Mouse (Mus musculus) heart, adult 18-20 months (tissue): Measurements from ENCODE around the gene Tuba8. TPM values are rescaled to one million over a fixed set of nuclear protein-coding genes. Genes with fewer than 3 reads are reported as not detected.
A peak's percentile ranks its signal among the peaks of the same experiment; 100 is the strongest.

Experiments
- DNase-seq, 2 experiments: peaks; one replicate each; pipeline ENCODE4 v3.0.0; 2021 to 2022; ENCODE audit warnings: mixed read lengths in 1 of 2
- long read RNA-seq, 2 experiments: library from polyadenylated mRNA; stranded (forward); transcript quantifications; one replicate each; pipeline ENCODE4 v2.0.0; 2021
- total RNA-seq, 2 experiments: library from RNA; stranded (reverse); gene quantifications; 2 replicates each; pipeline ENCODE4 v1.2.3; 2021

The Tuba8 gene
- 100 to 1,000 TPM; 145 to 182 TPM for total RNA-seq
- long read RNA-seq, experiment 1, transcript Tuba8-201 (5 exons, 2,263 nt) = major isoform, 263 of 316 reads
- long read RNA-seq, experiment 1, partial matches to known transcripts = 31 of 316 reads
- long read RNA-seq, experiment 1, other reads (novel, unspliced or antisense) = 22 of 316 reads
- long read RNA-seq, experiment 2, transcript Tuba8-201 (5 exons, 2,263 nt) = major isoform, 104 of 154 reads
- long read RNA-seq, experiment 2, partial matches to known transcripts = 31 of 154 reads
- long read RNA-seq, experiment 2, other reads (novel, unspliced or antisense) = 19 of 154 reads

DNA sequence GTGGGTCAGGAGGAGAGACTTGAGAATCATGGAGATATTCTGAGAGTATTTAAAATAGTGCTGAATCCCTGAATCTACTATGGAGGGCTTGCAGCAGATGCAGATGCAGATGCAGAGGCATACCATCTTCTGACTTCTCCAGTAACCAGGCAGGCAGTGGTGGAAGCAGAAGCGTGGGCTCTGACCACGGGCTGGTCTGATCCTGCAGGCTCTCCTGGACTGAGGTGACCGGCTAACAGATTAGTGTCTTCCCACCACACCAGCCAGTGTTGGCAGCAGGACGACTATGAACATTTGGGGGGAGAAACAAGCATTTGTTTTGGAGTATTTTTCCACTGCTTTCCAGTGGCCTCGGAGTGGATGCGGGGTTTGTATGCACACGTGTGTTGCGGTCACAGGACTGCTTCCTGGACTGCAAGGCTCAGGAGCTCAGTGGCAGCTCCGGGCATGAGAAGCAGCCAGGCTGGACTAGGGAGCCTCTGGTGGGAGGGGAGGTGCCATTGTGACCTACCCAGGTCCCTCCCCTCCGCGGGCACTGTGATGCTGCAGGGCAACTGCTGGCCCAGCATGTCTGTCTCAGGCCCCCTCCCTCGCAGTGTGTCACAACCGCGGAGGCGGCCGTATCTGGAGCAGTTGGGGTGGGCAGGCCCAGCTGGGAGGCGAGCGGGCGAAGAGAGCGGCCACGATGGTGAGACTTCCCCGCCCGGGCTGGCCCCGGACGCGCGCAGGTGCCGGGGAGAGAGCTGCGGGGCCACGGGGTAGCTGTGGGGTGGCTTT is at the start of gene Tuba8:
TSS of gene Tuba8 (plus strand) at position 548 of the 777 bp plus-strand sequence.
- peak; percentile 78 to 85 for DNase-seq

DNA sequence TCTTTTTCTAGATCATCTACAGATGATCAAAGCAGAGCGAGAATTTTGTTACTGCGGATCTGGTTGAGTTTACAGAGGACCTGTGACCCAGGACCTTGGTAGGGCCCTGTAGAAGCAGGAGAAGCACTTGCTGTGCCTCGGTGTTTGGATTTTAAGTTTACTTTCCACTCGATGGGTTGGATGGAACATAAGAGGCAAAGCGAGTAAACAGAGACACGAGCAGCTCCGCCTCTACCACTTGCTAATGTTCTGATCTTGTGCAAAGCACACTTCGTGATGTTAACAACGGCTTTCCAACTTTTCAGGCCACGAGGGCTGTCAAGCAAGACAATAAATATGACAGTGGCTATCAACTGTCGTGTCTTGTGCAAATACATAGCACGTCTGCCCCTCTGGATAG is 47.9 kb upstream of the Tuba8 start:
- DNase-seq = no peak

DNA sequence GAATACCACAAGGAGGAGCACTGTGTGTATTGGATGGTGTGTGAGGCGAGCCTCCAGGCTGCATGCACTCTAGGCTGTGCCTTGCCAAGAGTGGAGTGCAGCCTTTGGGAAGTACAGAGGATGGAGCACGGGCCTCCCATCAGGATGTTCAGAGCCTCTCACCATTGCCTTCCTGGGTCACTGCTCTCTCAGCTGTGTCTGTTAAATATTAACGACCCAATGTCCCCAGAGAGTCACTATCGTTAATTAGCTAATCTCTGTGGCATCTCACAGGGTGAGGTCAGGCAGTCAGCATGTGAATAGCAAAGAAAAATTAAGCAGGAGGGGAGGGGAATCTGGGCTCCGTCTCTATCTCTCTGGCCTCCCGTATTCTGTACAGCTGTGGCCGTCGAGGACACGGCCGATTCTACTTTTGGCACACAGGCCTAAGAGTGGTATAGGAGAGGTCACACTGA is 44.4 kb upstream of the Tuba8 start:
- no peak for DNase-seq

DNA sequence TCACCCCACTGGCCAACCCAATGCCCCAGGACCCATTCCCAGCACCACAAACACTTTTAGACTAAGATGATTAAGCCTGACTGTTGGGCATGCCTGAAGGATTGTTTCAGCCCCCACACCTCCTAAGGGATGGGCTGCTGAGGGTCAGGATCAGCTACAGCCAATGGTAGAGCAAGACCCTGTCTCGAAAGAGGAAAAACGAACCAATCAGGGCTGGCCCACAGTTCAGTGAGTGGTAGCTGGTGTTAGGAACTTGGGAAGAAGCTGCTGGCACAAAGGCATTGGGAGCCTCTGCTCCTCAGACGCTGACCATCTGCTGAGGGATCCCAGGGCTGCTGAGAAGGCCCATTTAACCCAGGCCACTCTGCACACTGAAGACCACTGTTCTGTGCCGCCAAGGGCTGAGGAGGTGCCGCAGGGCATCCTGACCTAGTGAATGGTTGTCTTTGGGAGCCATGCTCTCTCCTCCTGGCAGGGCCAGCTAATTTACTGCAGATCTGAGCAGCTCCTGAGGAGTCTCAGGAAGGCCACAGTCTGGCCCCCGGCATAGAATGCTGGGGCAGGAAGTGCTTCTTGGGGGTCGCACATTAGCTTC is 43.0 kb upstream of the Tuba8 start:
- no peak for DNase-seq

DNA sequence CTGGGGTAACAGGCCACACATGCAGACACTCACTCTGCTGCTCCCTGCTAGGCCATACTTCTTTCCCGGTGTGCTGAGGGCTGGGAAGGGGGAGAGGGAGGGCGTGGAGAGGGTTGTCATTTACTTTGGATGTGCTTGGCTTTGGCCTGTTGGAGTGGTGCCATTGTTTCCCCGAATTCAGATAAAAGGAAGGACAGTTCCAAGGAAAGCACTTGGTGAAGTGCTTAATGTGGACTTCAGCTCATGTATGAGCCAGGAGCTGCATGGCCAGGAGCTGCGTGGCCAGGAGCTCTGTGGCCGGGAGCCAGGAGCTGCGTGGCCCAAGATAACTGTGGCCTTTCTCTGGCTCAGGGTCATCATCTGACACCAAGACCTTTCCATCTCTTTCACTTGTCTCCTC is 39.4 kb upstream of the Tuba8 start:
- DNase-seq = peak; percentile 87 to 90

DNA sequence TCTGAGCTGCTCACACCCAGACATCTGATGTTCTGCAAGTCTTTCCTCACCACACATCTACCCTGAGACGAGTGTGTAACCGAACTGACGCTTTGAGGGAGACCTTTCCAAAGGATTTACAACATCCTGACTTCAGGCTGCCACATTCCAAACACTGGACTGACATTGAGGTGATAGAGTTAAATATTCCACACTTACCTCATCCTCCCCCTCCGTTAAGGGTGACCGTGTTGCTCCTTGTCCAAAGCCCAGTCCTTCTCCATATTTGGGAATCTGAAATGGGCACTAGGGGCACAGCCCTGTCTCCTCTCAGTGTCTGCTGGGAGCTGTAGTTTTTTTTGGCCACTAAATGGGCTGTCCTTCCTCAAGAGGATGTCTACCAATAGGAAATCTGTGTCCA is 37.0 kb upstream of the Tuba8 start:
- DNase-seq = peak in 1 of 2 experiments; percentile 53

DNA sequence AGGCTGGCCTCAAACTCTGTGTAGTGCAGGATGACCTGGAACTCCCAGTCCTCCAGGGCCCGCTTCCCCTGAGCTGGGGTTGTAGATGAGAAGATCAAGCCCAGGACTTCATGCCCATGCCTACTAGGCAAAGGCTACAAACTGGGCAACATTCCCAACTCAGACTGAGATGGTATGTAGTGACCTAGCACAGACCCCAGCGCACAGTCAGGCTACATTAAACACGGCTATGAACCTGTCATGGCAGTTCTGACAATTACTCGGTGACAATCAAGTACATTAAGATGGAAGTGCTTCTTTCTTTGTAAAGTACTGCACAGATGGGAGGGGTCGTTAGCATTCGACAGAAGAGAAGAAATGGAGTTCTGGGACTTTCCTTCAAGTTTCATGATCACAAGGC is 35.7 kb upstream of the Tuba8 start:
- DNase-seq = no peak

DNA sequence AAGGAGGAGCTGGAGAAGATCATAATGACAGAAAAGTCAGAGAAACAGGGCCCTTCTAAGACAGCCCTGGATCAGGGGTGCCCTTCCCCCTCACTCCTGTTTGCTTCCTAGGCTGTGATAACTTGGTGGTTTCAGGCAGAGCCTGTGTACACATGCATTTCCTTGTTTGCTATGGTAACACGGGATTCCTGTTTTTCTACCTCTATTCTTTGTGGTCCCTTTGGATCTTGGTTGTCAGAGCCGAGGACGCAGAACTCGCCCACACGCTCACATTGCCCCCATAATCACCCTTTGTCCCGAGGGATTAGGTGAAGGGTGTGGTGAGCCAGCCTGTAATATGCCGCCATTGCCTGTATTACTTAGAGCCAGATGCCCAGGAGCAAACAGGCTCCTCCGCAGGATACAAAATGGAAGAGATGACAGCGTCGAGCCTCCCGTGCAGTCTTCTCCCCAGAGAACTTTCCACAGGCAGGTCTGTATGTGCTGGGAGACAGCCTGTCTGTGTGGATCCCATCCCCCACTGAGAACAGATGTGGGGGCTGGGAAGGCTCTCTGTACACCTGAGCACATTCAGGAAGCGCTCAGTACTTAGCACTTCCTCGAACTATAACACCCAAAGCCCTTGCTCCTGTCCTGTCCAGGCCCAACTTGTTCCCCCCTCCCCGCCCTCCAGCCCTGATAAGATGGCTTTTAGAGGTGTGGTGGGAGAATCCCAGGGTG is 34.3 kb upstream of the Tuba8 start:
- no peak for DNase-seq

DNA sequence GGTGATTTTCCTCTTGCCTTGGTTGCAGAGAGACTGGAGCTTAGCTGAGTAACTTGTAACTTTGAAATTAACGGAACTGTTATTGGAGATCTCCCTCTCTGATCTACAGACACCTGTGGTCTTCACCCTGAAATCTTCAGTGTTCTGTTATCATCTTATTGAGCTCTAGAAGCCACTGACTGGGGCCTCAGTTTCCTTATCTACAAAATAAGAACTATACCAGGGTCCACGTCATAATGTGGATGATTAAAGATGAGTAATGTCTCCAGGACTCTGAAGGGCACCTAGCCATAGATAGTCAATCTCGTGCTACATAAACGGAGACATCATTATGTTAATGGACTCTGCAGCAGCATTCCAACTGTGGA is 33.8 kb upstream of the Tuba8 start:
- DNase-seq = no peak

DNA sequence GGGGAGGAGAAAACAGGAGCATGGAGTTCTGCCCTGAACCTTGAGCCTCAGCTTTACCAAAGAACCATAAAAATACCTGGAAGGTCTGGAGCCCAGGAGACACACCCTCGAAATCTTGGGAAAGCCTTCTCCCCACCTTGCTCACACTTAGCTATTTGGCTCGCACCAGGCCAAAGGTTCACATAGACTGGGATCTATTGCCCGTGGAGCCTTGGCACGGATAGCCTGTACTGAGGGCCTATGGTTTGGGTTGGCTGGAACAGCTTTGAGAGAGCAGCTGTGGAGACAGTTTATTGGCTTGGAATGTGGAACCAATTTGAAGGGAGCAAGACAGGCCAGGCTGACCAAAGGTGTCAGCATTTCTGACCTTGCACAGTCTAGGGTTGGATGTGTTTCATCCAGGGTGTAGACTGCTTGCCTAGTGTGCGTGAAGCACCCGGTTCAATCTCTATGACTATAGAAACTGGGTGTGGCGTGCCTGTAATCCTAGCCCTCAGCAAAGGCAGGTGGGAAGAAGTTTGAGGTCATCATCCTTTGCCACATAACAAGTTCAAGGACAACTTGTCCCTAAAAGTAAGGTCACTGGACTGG is 33.3 kb upstream of the Tuba8 start:
- no peak for DNase-seq

DNA sequence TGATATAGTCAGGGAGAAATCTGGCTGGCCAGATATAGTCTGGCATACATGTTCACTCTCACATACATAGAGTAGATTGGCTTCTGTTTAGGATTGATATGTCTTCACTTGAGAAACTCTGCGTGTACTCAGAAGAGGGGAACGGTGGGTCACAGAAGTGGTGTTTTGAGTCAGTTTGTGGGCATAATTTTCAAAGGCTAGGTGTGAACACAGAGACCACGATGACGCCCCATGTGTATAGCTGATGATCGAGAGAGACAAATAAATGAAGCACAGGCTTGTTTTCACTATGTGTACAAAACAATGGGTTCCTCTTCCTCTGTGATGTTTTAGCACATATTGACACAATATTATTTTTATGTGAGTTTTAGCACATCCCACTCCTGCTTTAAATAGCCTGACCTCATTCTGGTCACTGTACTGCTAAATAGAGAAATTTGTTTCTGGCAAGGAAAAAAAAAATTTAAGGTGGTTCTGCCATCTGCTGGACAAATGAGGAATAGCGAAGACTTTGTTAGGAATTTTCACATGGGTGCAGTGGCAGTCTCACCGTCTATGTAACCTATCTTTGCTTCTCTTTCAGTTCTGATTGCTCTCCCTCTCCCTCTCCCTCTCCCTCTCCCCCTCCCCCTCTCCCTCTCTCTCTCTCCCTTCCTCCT is 31.7 kb upstream of the Tuba8 start:
- peak; percentile 65 to 85 for DNase-seq

DNA sequence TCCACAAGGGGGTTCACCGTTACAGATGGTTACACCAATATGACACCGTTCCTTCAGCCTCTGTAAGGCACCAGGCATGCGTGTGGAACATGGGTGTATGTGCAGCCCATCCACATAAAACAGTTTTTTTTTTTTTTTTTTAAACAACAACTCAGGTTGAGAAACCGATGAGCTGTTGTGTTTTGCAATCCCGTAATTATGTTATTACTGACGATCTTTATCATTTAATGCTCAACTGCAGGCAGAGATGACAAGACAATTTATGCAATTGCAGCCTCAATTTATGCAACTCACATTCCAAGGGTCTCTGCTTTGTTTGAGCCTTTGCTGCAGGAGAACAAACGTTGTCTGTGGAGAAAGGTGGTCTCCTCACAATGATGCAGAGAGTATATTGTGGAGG is 30.6 kb upstream of the Tuba8 start:
- no peak for DNase-seq

DNA sequence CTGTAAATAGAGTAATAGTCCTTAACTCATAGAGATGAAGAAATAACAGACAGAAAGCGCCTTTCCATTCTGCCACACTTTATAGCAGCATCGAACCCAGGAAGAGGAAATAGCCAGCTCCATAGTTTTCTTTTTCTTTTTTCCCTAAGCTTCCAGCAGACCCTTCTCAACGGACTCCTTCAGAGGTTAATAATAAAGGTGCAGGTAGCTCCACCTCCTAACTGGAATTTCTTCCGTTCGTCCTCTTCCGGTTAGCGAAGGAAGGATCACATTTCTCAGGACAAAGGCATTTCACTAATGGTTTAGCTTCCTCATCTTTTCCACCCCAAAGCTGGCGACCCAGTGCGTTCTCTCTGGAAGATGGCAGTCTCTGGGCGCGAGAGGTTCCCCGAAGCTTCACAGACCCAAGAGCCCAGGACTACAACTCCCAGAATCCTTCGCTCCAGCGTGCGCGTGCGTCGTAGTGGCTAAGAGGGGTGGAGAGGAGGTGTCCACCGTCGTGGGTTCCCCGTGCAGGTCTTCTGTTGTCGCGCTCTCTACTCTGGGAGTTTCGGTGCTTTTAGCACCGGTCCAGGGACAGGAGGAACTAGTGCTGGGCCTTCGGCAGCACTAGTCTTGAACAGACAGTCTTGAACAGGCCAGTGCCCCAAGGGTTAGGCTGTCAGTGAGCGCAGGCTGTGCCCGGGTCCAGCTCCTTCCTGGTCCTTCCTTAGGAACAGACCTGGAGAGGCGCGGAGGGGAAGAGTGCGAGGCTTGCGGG is 26.9 kb upstream of the Tuba8 start, which contains the start of gene Pex26:
TSS of gene Pex26 (plus strand) at position 254 of the 760 bp plus-strand sequence.
- DNase-seq = peak; percentile 95 to 98

DNA sequence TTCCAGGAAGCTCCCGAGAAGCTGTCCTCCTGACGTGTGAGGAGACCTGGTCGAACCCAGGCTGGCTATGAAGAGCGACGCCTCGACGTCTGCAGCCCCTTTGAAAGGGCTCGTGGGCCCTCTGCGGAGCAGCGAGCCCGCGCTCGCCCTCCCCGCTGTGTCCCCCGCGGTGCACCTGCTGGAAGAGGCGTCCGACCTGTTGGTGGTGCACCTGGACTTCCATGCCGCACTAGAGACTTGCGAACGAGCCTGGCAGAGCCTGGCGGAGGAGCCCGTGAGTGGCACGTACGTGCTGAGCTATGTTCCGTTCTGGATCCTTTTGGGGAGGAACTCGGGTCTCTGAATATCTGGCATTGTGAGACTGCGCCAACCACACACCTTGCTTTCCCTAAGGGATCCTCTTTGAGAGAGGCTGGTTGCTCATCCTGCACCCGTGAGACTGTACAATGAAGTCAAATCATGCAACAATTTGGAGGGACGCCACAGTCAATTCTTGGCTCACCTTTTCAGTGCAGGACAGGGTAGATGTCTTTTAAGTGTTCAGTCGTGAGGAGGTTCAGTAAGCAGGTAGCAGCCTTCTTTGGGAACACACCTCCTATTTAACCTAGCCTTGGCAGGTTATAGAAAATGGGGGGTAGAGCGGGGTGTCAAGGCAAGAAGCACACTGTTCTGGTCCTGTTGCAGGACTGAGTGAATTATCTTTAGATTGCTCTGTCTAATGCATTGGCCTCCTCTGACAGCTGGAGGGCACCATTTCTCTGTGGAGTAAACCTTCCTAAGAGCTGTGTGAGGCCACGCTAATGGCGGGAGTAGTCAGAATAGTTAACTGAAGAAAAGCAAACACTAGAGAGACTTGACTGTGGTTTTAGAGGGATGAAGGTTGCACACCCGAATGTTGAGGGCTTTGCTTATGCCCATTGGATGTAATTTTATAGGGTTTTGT is 26.0 kb upstream of the Tuba8 start:
- DNase-seq = peak; percentile 67 to 72

DNA sequence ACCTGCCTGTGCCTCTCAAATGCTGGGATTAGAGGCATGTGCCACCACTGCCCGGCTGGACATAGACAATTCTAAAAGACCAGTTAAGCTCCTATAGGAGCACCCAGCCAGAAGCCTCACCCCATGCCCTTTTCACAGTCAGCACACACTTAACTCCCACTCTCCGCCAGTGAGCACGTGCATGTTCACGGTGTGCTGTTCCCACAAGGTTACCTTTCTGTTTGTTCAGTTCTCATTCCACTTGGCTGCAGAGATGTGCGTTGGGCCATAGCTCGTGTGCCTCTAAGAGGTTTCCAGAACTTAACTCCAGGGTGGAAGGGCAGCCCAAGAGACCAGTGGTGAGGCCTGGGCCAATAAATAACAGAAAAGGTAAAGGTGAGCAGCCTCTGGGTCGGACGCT is 25.3 kb upstream of the Tuba8 start:
- no peak for DNase-seq

DNA sequence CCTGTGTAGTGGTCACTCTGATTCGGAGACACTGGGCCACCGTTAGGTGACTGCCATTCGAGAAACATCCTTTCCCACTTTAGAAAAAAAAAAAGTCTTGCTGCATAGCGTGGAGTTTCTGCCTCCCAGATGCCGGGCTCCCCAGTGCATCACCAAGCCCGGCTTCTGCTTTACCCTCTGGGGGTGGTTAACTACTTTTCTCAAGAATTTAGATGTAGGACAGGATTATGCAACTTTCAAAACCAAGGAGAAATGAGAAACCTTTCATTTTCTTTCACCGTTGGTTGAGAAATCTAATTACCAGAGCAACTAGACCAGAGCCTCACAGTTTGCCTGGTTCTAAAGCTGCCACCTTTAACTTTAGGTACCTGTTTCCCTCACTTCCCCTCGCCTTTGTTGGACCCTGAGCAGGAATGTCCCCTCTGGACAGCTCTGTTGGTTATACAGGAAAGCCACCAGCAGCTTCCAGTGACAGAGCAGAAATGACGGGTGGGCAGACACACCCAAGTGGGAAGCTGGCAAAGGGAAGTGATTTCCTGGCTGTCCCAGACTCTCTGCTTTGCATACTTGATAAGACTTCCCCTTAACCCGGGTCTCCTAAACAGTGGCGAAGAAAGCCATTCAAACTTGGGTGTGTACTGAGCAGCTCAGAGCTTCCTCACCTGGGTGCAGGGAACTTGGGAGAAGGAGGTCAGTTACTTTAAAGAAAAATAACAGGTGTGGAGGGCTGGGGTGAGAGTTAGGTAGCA is 19.1 kb upstream of the Tuba8 start:
- no peak for DNase-seq

DNA sequence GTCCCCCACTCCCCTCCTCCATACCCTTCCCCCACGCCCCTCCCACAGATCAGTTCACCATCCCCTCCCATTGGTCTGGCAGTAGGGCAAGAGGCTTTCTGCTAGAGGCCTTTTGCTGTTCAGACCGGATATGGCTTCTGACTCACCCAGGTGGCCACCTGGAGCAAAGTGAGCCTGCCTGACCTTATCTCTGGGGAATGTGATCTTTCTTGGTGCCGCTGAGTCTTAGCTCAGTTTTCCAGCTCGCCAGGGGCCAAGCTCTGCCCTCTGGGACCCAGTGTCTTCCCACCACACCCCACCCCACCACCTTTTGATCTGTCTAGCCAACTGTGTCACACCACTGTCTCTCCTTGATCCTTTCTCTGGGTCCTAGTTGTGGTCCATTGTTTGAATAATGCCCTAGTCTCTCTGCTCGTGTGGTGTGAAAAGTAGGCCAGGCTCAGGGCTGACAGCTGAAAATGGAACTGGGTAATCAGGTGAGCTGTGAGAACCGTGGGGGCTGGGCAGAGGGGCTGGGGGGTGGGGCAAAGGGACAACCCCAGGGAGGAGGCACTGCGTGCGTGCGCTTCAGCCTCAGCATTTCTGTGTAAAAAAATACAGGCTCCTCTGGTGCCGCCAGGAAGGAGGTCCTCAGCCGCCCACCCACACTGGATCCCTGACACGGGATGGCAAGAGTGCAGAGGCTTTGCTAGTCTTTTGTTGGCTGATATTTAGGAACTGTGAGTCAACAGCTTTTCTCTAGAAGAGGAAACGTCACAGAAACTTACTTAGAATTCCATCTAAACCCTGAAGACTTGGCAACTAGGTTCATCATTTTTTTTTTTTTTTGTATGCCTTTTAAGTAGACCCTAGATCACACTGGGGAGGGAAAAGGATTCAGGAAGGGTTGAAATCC is 16.2 kb upstream of the Tuba8 start:
- DNase-seq = no peak
